Mouse (Mus musculus) megakaryocyte, embryonic 14.5 days (primary cell): ENCODE measurements around the gene Sptbn4.

Source experiments
- FLI1 ChIP-seq: IDR thresholded peaks from 2 replicates; pipeline ENCODE4 v1.6.1; 2012; ENCODE audit warnings: low read length, inconsistent platforms, mixed read lengths
- GATA1 ChIP-seq: IDR thresholded peaks from 3 replicates; pipeline ENCODE4 v1.6.1; 2012; ENCODE audit warnings: mixed read lengths, low read length, inconsistent platforms, borderline replicate concordance

GRCm38 (mm10) chr7:27326101-27326880 lies 121.2 kb downstream of the Sptbn4 start:
- TF ChIP-seq GATA1: no peak
- TF ChIP-seq FLI1: no peak
